Mouse (Mus musculus) midbrain, embryonic 13.5 days (tissue): Measurements from ENCODE around the gene Naa50. TPM values are rescaled to one million over a fixed set of nuclear protein-coding genes. Genes with fewer than 3 reads are reported as not detected.

ENCODE experiments used
- ATAC-seq: fragments of 200-750 bp; cut with Nextera tagmentation; 2 replicates; pipeline ENCODE4 v1.8.0; 2017; ENCODE audit warnings: mild to moderate bottlenecking, moderate TSS enrichment, moderate library complexity
- H3K27ac ChIP-seq: fragments of 300-500 bp; sonication (generic); 2 replicates; pipeline ENCODE4 v1.5.1; 2015; ENCODE audit warnings: inconsistent platforms, mild to moderate bottlenecking, moderate library complexity
- H3K27me3 ChIP-seq: fragments of 300-500 bp; sonication (generic); 2 replicates; pipeline ENCODE4 v1.6.1; 2015; ENCODE audit warnings: mild to moderate bottlenecking, inconsistent platforms
- H3K36me3 ChIP-seq: fragments of 300-500 bp; sonication (generic); 2 replicates; pipeline ENCODE4 v1.6.1; 2015; ENCODE audit warnings: mild to moderate bottlenecking, inconsistent platforms
- H3K4me1 ChIP-seq: fragments of 300-500 bp; sonication (generic); replicated peaks from 2 replicates; pipeline ENCODE4 v1.6.1; 2015; ENCODE audit warnings: inconsistent platforms
- H3K4me2 ChIP-seq: fragments of 300-500 bp; sonication (generic); replicated peaks from 2 replicates; pipeline ENCODE4 v1.6.1; 2015; ENCODE audit warnings: moderate library complexity, mild to moderate bottlenecking, inconsistent platforms
- H3K4me3 ChIP-seq: fragments of 300-500 bp; sonication (generic); replicated peaks from 2 replicates; pipeline ENCODE4 v1.5.1; 2015; ENCODE audit warnings: mild to moderate bottlenecking, inconsistent platforms
- H3K9ac ChIP-seq: fragments of 300-500 bp; sonication (generic); replicated peaks from 2 replicates; pipeline ENCODE4 v1.6.1; 2015; ENCODE audit warnings: mild to moderate bottlenecking, inconsistent platforms
- H3K9me3 ChIP-seq: fragments of 300-500 bp; sonication (generic); 2 replicates; pipeline ENCODE4 v1.6.1; 2016; ENCODE audit warnings: mild to moderate bottlenecking, inconsistent platforms
- WGBS: fragments of 180-500 bp; shearing (Covaris S2); methylation state at CpG from one replicate; pipeline ENCODE4 v1.1.7; 2015; 5-methylcytosine and 5-hydroxymethylcytosine counted together
- polyA plus RNA-seq: library from polyadenylated mRNA; unstranded; fragments of >200 nt; fragmentation: Nextera tagmentation; extraction: Ambion mirVana; gene quantifications from 2 replicates; pipeline ENCODE4 v1.2.1, GENCODE M21; 2015

Gene Naa50
- polyA plus RNA-seq, 1 experiment from 2014 or later, result 71.2 TPM

- Histone ChIP-seq H3K4me3 (no peak overlapping the region), H3K27ac (no peak overlapping the region), H3K27me3 (no peaks in the 10 kb centered on the region), H3K4me1 (no peaks in the 10 kb centered on the region; the same call in 1 of the 2 replicates), H3K9me3 (no peaks in the 10 kb centered on the region), H3K4me2 (no peak overlapping the region), H3K9ac (no peak overlapping the region), H3K36me3 (no peaks in the 10 kb centered on the region)
- ATAC-seq, result no peak
- WGBS, result 94% methylated on average over 1 of the region's 1 CpGs
Observed at GRCm38 (mm10) chr16:44182597-44182996, 43.0 kb downstream of the Naa50 start.

- ATAC-seq, result no peak
- Histone ChIP-seq H3K4me1 (no peaks in the 10 kb centered on the region), H3K27me3 (no peaks in the 10 kb centered on the region), H3K9me3 (no peaks in the 10 kb centered on the region), H3K9ac (no peak overlapping the region), H3K4me3 (no peak overlapping the region), H3K36me3 (peaks cover 4% of the 10 kb centered on the region), H3K4me2 (no peak overlapping the region), H3K27ac (no peak overlapping the region)
- 90% methylated on average over 3 of the region's 3 CpGs for WGBS
Observed at GRCm38 (mm10) chr16:44184769-44185168, 45.1 kb downstream of the Naa50 start.

- Histone ChIP-seq H3K4me1 (no peaks in the 10 kb centered on the region), H3K27ac (no peak overlapping the region), H3K4me2 (no peak overlapping the region), H3K36me3 (peaks cover 10% of the 10 kb centered on the region), H3K4me3 (no peak overlapping the region), H3K27me3 (no peaks in the 10 kb centered on the region), H3K9ac (no peak overlapping the region), H3K9me3 (no peaks in the 10 kb centered on the region)
- 95% methylated on average over 4 of the region's 4 CpGs for WGBS
- ATAC-seq, result no peak
Observed at GRCm38 (mm10) chr16:44187172-44187571, 47.5 kb downstream of the Naa50 start.

- Histone ChIP-seq H3K36me3 (peaks cover 10% of the 10 kb centered on the region), H3K4me3 (no peak overlapping the region)
Observed at GRCm38 (mm10) chr16:44188766-44189165, 49.1 kb downstream of the Naa50 start.

GRCm38 (mm10) chr16:44190032-44190431, 50.4 kb downstream of the Naa50 start:
- Histone ChIP-seq H3K9me3 (no peaks in the 10 kb centered on the region), H3K4me2 (no peak overlapping the region), H3K27me3 (no peaks in the 10 kb centered on the region), H3K4me1 (no peaks in the 10 kb centered on the region), H3K27ac (no peak overlapping the region), H3K4me3 (no peak overlapping the region), H3K9ac (no peak overlapping the region), H3K36me3 (peaks cover 10% of the 10 kb centered on the region)
- 93% methylated on average over 6 of the region's 6 CpGs for WGBS
- no peak for ATAC-seq

More at GRCm38 (mm10) chr16:44188766-44189165, 49.1 kb downstream of the Naa50 start:
- ATAC-seq, result no peak
- no peaks in the 10 kb centered on the region for H3K4me1 ChIP-seq
- H3K4me2 ChIP-seq, result no peak overlapping the region
- no peaks in the 10 kb centered on the region for H3K9me3 ChIP-seq
- H3K27me3 ChIP-seq, result no peaks in the 10 kb centered on the region
- WGBS, result 84% methylated on average over 3 of the region's 3 CpGs
- H3K27ac ChIP-seq, result no peak overlapping the region
- no peak overlapping the region for H3K9ac ChIP-seq

- no peak for ATAC-seq
- 100% methylated on average over 2 of the region's 2 CpGs for WGBS
Observed at GRCm38 (mm10) chr16:44190968-44191367, 51.3 kb downstream of the Naa50 start.

GRCm38 (mm10) chr16:44199066-44199703, 59.6 kb downstream of the Naa50 start:
- no peaks in the 10 kb centered on the region for H3K9me3 ChIP-seq
- H3K27ac ChIP-seq, result no peak overlapping the region
- H3K27me3 ChIP-seq, result no peaks in the 10 kb centered on the region
- 89% methylated on average over 14 of the region's 14 CpGs for WGBS
- H3K36me3 ChIP-seq, result peaks cover 28% of the 10 kb centered on the region
- H3K9ac ChIP-seq, result no peak overlapping the region
- H3K4me3 ChIP-seq, result no peak overlapping the region
- no peaks in the 10 kb centered on the region for H3K4me1 ChIP-seq
- no peak for ATAC-seq
- H3K4me2 ChIP-seq, result no peak overlapping the region

More at GRCm38 (mm10) chr16:44190968-44191367, 51.3 kb downstream of the Naa50 start:
- Histone ChIP-seq H3K4me2 (no peak overlapping the region), H3K4me3 (no peak overlapping the region), H3K9ac (no peak overlapping the region), H3K36me3 (peaks cover 10% of the 10 kb centered on the region), H3K27me3 (no peaks in the 10 kb centered on the region), H3K9me3 (no peaks in the 10 kb centered on the region), H3K4me1 (no peaks in the 10 kb centered on the region), H3K27ac (no peak overlapping the region)

- no peak overlapping the region for H3K4me3 ChIP-seq
- H3K36me3 ChIP-seq, result peaks cover 30% of the 10 kb centered on the region
- no peak overlapping the region for H3K9ac ChIP-seq
- H3K4me1 ChIP-seq, result no peaks in the 10 kb centered on the region
- H3K4me2 ChIP-seq, result no peak overlapping the region
- no peaks in the 10 kb centered on the region for H3K27me3 ChIP-seq
- no peaks in the 10 kb centered on the region for H3K9me3 ChIP-seq
- ATAC-seq, result no peak
- H3K27ac ChIP-seq, result no peak overlapping the region
- 96% methylated on average over 4 of the region's 4 CpGs for WGBS
Observed at GRCm38 (mm10) chr16:44200146-44200545, 60.5 kb downstream of the Naa50 start.

- Histone ChIP-seq H3K4me2 (no peak overlapping the region), H3K9me3 (no peaks in the 10 kb centered on the region), H3K27me3 (no peaks in the 10 kb centered on the region), H3K27ac (no peak overlapping the region), H3K9ac (no peak overlapping the region), H3K4me1 (no peaks in the 10 kb centered on the region), H3K4me3 (no peak overlapping the region), H3K36me3 (peaks cover 53% of the 10 kb centered on the region)
- no peak for ATAC-seq
- 94% methylated on average over 6 of the region's 6 CpGs for WGBS
Observed at GRCm38 (mm10) chr16:44204331-44204730, 64.7 kb downstream of the Naa50 start.

- H3K9me3 ChIP-seq, result no peaks in the 10 kb centered on the region
- H3K27ac ChIP-seq, result no peak overlapping the region
- H3K4me3 ChIP-seq, result no peak overlapping the region
- no peak for ATAC-seq
- H3K36me3 ChIP-seq, result peaks cover 58% of the 10 kb centered on the region
- no peak overlapping the region for H3K9ac ChIP-seq
- 92% methylated on average over 8 of the region's 8 CpGs for WGBS
- no peak overlapping the region for H3K4me2 ChIP-seq
- no peaks in the 10 kb centered on the region for H3K27me3 ChIP-seq
- H3K4me1 ChIP-seq, result no peaks in the 10 kb centered on the region
Observed at GRCm38 (mm10) chr16:44205973-44206372, 66.3 kb downstream of the Naa50 start.

GRCm38 (mm10) chr16:44210156-44211053, 70.8 kb downstream of the Naa50 start:
- Histone ChIP-seq H3K4me1 (no peaks in the 10 kb centered on the region), H3K27me3 (no peaks in the 10 kb centered on the region), H3K4me3 (no peak overlapping the region), H3K9me3 (no peaks in the 10 kb centered on the region), H3K36me3 (peaks cover 62% of the 10 kb centered on the region), H3K27ac (no peak overlapping the region), H3K4me2 (no peak overlapping the region), H3K9ac (no peak overlapping the region)
- 87% methylated on average over 10 of the region's 10 CpGs for WGBS
- no peak for ATAC-seq

GRCm38 (mm10) chr16:44211054-44211414, 71.4 kb downstream of the Naa50 start:
- H3K4me1 ChIP-seq, result no peaks in the 10 kb centered on the region
- H3K27me3 ChIP-seq, result no peaks in the 10 kb centered on the region
- H3K36me3 ChIP-seq, result peaks cover 66% of the 10 kb centered on the region
- H3K9me3 ChIP-seq, result no peaks in the 10 kb centered on the region
- ATAC-seq, result no peak
- WGBS, result 94% methylated on average over 1 of the region's 1 CpGs
- H3K9ac ChIP-seq, result no peak overlapping the region
- H3K4me3 ChIP-seq, result no peak overlapping the region
- no peak overlapping the region for H3K4me2 ChIP-seq
- H3K27ac ChIP-seq, result no peak overlapping the region
